Mouse (Mus musculus): Measurements from ENCODE around the gene She. TPM values are rescaled to one million over a fixed set of nuclear protein-coding genes. Genes with fewer than 3 reads are reported as not detected.
"Not testable (repeated sequence)": the region's sequence is repeated elsewhere in the genome, so short reads cannot be mapped to it uniquely, and the experiment has no call there.

The She gene
- 5.4 and 5.9 TPM in 2 replicates for polyA plus RNA-seq (2016; fragmentation: Nextera tagmentation; extraction: Ambion mirVana)

- peaks cover 20% of the 10 kb centered on the region for H3K4me1 ChIP-seq
- H3K4me3 ChIP-seq: peak within 1 kb of the TSS; percentile 67
- no peak for DNase-seq (ENCODE audit: low spot score)
- no peaks in the 10 kb centered on the region for H3K9me3 ChIP-seq
- peak within 1 kb of the TSS; percentile 86 for H3K27ac ChIP-seq
- H3K27me3 ChIP-seq (ENCODE audit: insufficient read depth, poor library complexity, severe bottlenecking): peaks cover 70% of the 10 kb centered on the region
- H3K36me3 ChIP-seq: no peaks in the 10 kb centered on the region
- WGBS: 3% methylated on average over 96 of the region's 96 CpGs
Observed at GRCm38 (mm10) chr3:89830815-89831591, at the start of gene She. Gene She, plus strand, starts transcription at chr3:89831370.

GRCm38 (mm10) chr3:89781640-89782039 lies 49.5 kb upstream of the She start:
- H3K27me3 ChIP-seq (ENCODE audit: insufficient read depth, poor library complexity, severe bottlenecking): peaks cover 3% of the 10 kb centered on the region; the same call in 1 of the 2 replicates
- peaks cover 10% of the 10 kb centered on the region for H3K4me1 ChIP-seq
- H3K27ac ChIP-seq: no peak overlapping the region
- DNase-seq (ENCODE audit: low spot score): no peak
- H3K9me3 ChIP-seq: no peaks in the 10 kb centered on the region
- peaks cover 71% of the 10 kb centered on the region for H3K36me3 ChIP-seq
- H3K4me3 ChIP-seq: no peak overlapping the region
- 85% methylated on average over 5 of the region's 5 CpGs for WGBS

- H3K27me3 ChIP-seq (ENCODE audit: insufficient read depth, poor library complexity, severe bottlenecking): peaks cover 14% of the 10 kb centered on the region; the same call in 1 of the 2 replicates
- no peaks in the 10 kb centered on the region for H3K9me3 ChIP-seq
- no peak for DNase-seq (ENCODE audit: low spot score)
- 19% methylated on average over 11 of the region's 11 CpGs for WGBS
- H3K27ac ChIP-seq: 0 out of 2 replicates have a peak overlapping the region, but pooled peaks have one; percentile 16
- H3K36me3 ChIP-seq: peaks cover 36% of the 10 kb centered on the region
- peaks cover 10% of the 10 kb centered on the region for H3K4me1 ChIP-seq
- H3K4me3 ChIP-seq: no peak overlapping the region
Observed at GRCm38 (mm10) chr3:89784991-89785753, 46.0 kb upstream of the She start.

- 67% methylated on average over 6 of the region's 6 CpGs for WGBS
- peaks cover 10% of the 10 kb centered on the region for H3K4me1 ChIP-seq
- no peak overlapping the region for H3K27ac ChIP-seq
- peaks cover 14% of the 10 kb centered on the region; the same call in 1 of the 2 replicates for H3K27me3 ChIP-seq (ENCODE audit: insufficient read depth, poor library complexity, severe bottlenecking)
- no peak overlapping the region for H3K4me3 ChIP-seq
- no peaks in the 10 kb centered on the region for H3K9me3 ChIP-seq
- DNase-seq (ENCODE audit: low spot score): peak; percentile 52
- peaks cover 25% of the 10 kb centered on the region for H3K36me3 ChIP-seq
Observed at GRCm38 (mm10) chr3:89786275-89786674, 44.9 kb upstream of the She start.

GRCm38 (mm10) chr3:89788680-89789352 lies 42.4 kb upstream of the She start:
- no peaks in the 10 kb centered on the region for H3K9me3 ChIP-seq
- H3K27ac ChIP-seq: no peak overlapping the region
- peaks cover 14% of the 10 kb centered on the region; the same call in 1 of the 2 replicates for H3K27me3 ChIP-seq (ENCODE audit: insufficient read depth, poor library complexity, severe bottlenecking)
- no peak overlapping the region for H3K4me3 ChIP-seq
- WGBS: 72% methylated on average over 16 of the region's 16 CpGs
- H3K4me1 ChIP-seq: peaks cover 10% of the 10 kb centered on the region
- DNase-seq (ENCODE audit: low spot score): peak; percentile 72
- H3K36me3 ChIP-seq: no peaks in the 10 kb centered on the region

GRCm38 (mm10) chr3:89794616-89795015 lies 36.6 kb upstream of the She start:
- Histone ChIP-seq H3K36me3 (no peaks in the 10 kb centered on the region), H3K9me3 (no peaks in the 10 kb centered on the region), H3K27ac (no peak overlapping the region), H3K27me3 (ENCODE audit: insufficient read depth, poor library complexity, severe bottlenecking) (no peaks in the 10 kb centered on the region), H3K4me1 (peaks cover 6% of the 10 kb centered on the region), H3K4me3 (no peak overlapping the region)
- DNase-seq (ENCODE audit: low spot score): peak; percentile 50
- WGBS: 71% methylated on average over 2 of the region's 2 CpGs

GRCm38 (mm10) chr3:89795746-89796145 lies 35.4 kb upstream of the She start:
- WGBS: 73% methylated on average over 5 of the region's 5 CpGs

GRCm38 (mm10) chr3:89796358-89796757 lies 34.8 kb upstream of the She start:
- H3K9me3 ChIP-seq: no peaks in the 10 kb centered on the region
- DNase-seq (ENCODE audit: low spot score): peak; percentile 67
- no peaks in the 10 kb centered on the region for H3K27me3 ChIP-seq (ENCODE audit: insufficient read depth, poor library complexity, severe bottlenecking)
- peaks cover 7% of the 10 kb centered on the region for H3K4me1 ChIP-seq
- no peak overlapping the region for H3K27ac ChIP-seq
- no peaks in the 10 kb centered on the region for H3K36me3 ChIP-seq
- 27% methylated on average over 4 of the region's 4 CpGs for WGBS
- H3K4me3 ChIP-seq: no peak overlapping the region

More at GRCm38 (mm10) chr3:89795746-89796145, 35.4 kb upstream of the She start:
- Histone ChIP-seq H3K36me3 (no peaks in the 10 kb centered on the region), H3K4me1 (peaks cover 7% of the 10 kb centered on the region), H3K27me3 (ENCODE audit: insufficient read depth, poor library complexity, severe bottlenecking) (no peaks in the 10 kb centered on the region), H3K27ac (no peak overlapping the region), H3K4me3 (no peak overlapping the region), H3K9me3 (no peaks in the 10 kb centered on the region)
- peak; percentile 72 for DNase-seq (ENCODE audit: low spot score)

- Histone ChIP-seq H3K4me3 (no peak overlapping the region), H3K36me3 (no peaks in the 10 kb centered on the region), H3K9me3 (no peaks in the 10 kb centered on the region), H3K27me3 (ENCODE audit: insufficient read depth, poor library complexity, severe bottlenecking) (no peaks in the 10 kb centered on the region), H3K27ac (no peak overlapping the region), H3K4me1 (peaks cover 12% of the 10 kb centered on the region)
- peak; percentile 39 for DNase-seq (ENCODE audit: low spot score)
- WGBS: 81% methylated on average over 3 of the region's 3 CpGs
Observed at GRCm38 (mm10) chr3:89798518-89798917, 32.7 kb upstream of the She start.

- Histone ChIP-seq H3K9me3 (no peaks in the 10 kb centered on the region), H3K27ac (peak overlapping the region; percentile 83), H3K4me1 (peaks cover 12% of the 10 kb centered on the region), H3K27me3 (ENCODE audit: insufficient read depth, poor library complexity, severe bottlenecking) (no peaks in the 10 kb centered on the region), H3K4me3 (peak overlapping the region; percentile 54), H3K36me3 (no peaks in the 10 kb centered on the region)
- 2% methylated on average over 13 of the region's 13 CpGs for WGBS
- peak; percentile 82 for DNase-seq (ENCODE audit: low spot score)
Observed at GRCm38 (mm10) chr3:89799476-89799875, 31.7 kb upstream of the She start.

GRCm38 (mm10) chr3:89800078-89800477 lies 31.1 kb upstream of the She start:
- not testable (repeated sequence) for H3K27ac ChIP-seq; H3K27me3 ChIP-seq (ENCODE audit: insufficient read depth, poor library complexity, severe bottlenecking); H3K36me3 ChIP-seq; H3K9me3 ChIP-seq; H3K4me3 ChIP-seq
- peak; percentile 13 for DNase-seq (ENCODE audit: low spot score)
- WGBS: 23% methylated on average over 3 of the region's 3 CpGs
- H3K4me1 ChIP-seq: peaks cover 12% of the 10 kb centered on the region

- H3K27me3 ChIP-seq (ENCODE audit: insufficient read depth, poor library complexity, severe bottlenecking): no peaks in the 10 kb centered on the region
- H3K9me3 ChIP-seq: no peaks in the 10 kb centered on the region
- no peaks in the 10 kb centered on the region for H3K36me3 ChIP-seq
- no peak overlapping the region for H3K27ac ChIP-seq
- peaks cover 12% of the 10 kb centered on the region for H3K4me1 ChIP-seq
- no peak for DNase-seq (ENCODE audit: low spot score)
- 58% methylated on average over 5 of the region's 5 CpGs for WGBS
- no peak overlapping the region for H3K4me3 ChIP-seq
Observed at GRCm38 (mm10) chr3:89800774-89801506, 30.2 kb upstream of the She start.

All from heart, embryonic 10.5 days (tissue).